In the genomic region with DNA sequence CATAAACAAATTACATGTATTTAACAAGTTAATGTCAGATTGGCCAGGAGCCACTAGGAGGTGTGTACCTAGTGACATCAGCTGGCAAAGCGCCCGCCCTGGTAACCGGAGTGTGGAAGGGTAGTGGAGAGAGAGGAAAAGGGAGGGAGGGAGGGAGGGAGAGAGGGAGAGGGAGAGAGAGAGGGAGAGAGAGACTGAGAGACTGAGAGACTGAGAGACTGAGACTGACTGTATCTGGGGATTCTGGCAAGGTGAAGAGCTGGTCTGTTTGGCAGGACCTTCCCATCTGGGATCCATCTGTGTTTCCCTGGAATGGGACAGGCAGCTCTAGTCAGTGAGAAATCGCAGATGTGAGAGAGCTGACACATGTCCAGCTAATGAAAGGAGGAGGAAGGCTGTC, we compare ENCODE assay signal across 8 mouse cellular contexts. TPM values are rescaled to one million over a fixed set of nuclear protein-coding genes. Genes with fewer than 3 reads are reported as not detected.
DNase-seq lines count a peak whose midpoint lies in the region; ATAC-seq and TF ChIP-seq lines count a peak whose summit lies in the region.

No protein-coding gene starts in this region.

- no peak overlapping the region for H3K9ac ChIP-seq in hindbrain, postnatal 0 days (replicated peaks; ENCODE audit: low read length)
- H3K9ac ChIP-seq in neural tube, embryonic 11.5 days (ENCODE audit: low read length) = no peak overlapping the region

- WGBS in hindbrain, postnatal 0 days = 20% methylated on average over 4 of the region's 4 CpGs
- WGBS in limb, embryonic 10.5 days = 17% methylated on average over 4 of the region's 4 CpGs
- WGBS in neural tube, embryonic 11.5 days = 31% methylated on average over 4 of the region's 4 CpGs

- no peaks in the 10 kb centered on the region for H3K9me3 ChIP-seq in hindbrain, postnatal 0 days (ENCODE audit: low read length)
- no peaks in the 10 kb centered on the region for H3K9me3 ChIP-seq in limb, embryonic 10.5 days (replicated peaks)
- no peaks in the 10 kb centered on the region for H3K9me3 ChIP-seq in neural tube, embryonic 11.5 days (ENCODE audit: control insufficient read depth, low read length)

- ATAC-seq in hindbrain, postnatal 0 days = peak; percentile 70
- ATAC-seq in neural tube, embryonic 11.5 days (ENCODE audit: insufficient read depth, low FRiP score, low TSS enrichment) = no peak
- no peak for ATAC-seq in CD4-positive, CD25-positive, alpha-beta regulatory T cell, adult 4 months

- H3K4me3 ChIP-seq in left cerebral cortex, adult 2 months = no peak overlapping the region
- H3K4me3 ChIP-seq in hindbrain, postnatal 0 days (ENCODE audit: low read length) = no peak overlapping the region
- H3K4me3 ChIP-seq in limb, embryonic 10.5 days = no peak overlapping the region
- H3K4me3 ChIP-seq in neural tube, embryonic 11.5 days (ENCODE audit: low read depth, low read length) = no peak overlapping the region

- H3K4me2 ChIP-seq in hindbrain, postnatal 0 days (ENCODE audit: low read depth, low read length) = no peak overlapping the region
- H3K4me2 ChIP-seq in neural tube, embryonic 11.5 days (ENCODE audit: low read depth) = no peak overlapping the region

- H3K36me3 ChIP-seq in hindbrain, postnatal 0 days (ENCODE audit: insufficient read depth, low read length) = no peaks in the 10 kb centered on the region
- H3K36me3 ChIP-seq in limb, embryonic 10.5 days = peaks cover 5% of the 10 kb centered on the region; the same call in 1 of the 2 replicates
- H3K36me3 ChIP-seq in neural tube, embryonic 11.5 days (ENCODE audit: control insufficient read depth, insufficient read depth, low read length) = no peaks in the 10 kb centered on the region

- no peak for TF ChIP-seq CTCF in left cerebral cortex, adult 2 months (IDR thresholded peaks at IDR 0.05)
- 0 out of 2 replicates have a peak, but pooled peaks have one; percentile 7 for TF ChIP-seq CTCF in hindbrain, postnatal 0 days (IDR thresholded peaks at IDR 0.05; ENCODE audit: low read depth)

- no peak overlapping the region for H3K27ac ChIP-seq in left cerebral cortex, adult 2 months
- no peak overlapping the region for H3K27ac ChIP-seq in hindbrain, postnatal 0 days
- H3K27ac ChIP-seq in limb, embryonic 10.5 days = no peak overlapping the region
- H3K27ac ChIP-seq in neural tube, embryonic 11.5 days (ENCODE audit: low read depth, low read length) = no peak overlapping the region

- no peaks in the 10 kb centered on the region for H3K27me3 ChIP-seq in hindbrain, postnatal 0 days (ENCODE audit: insufficient read depth, low read length)
- H3K27me3 ChIP-seq in limb, embryonic 10.5 days (ENCODE audit: low read depth, poor library complexity, severe bottlenecking) = no peaks in the 10 kb centered on the region
- no peaks in the 10 kb centered on the region for H3K27me3 ChIP-seq in neural tube, embryonic 11.5 days (ENCODE audit: control insufficient read depth, insufficient read depth, low read length)

- peak; percentile 41 to 74 for DNase-seq in left cerebral cortex, postnatal 10 days (ENCODE audit: extremely low spot score in 1 of 2, low spot score in 2 of 2)
- no peak for DNase-seq in left cerebral cortex, adult 2 months (ENCODE audit: extremely low spot score in 1 of 2, low spot score in 2 of 2)
- DNase-seq in cerebellum, postnatal 10 days = peak; percentile 92 to 95
- DNase-seq in gastrocnemius, postnatal 14 days = peak; percentile 58
- peak; percentile 79 for DNase-seq in hindbrain, postnatal 0 days (ENCODE audit: low spot score)
- peak; percentile 68 for DNase-seq in limb, embryonic 10.5 days (ENCODE audit: low spot score)
- DNase-seq in neural tube, embryonic 11.5 days (ENCODE audit: low spot score) = peak; percentile 42

- intact Hi-C loops in left cerebral cortex, postnatal 10 days (cut with DNase I) = no loop called here
- intact Hi-C loops in left cerebral cortex, adult 2 months (cut with DNase I) = no loop called here
- intact Hi-C loops in gastrocnemius, postnatal 14 days (cut with DNase I; ENCODE audit: low total_unique reads) = no loop called here

- no peaks in the 10 kb centered on the region for H3K4me1 ChIP-seq in hindbrain, postnatal 0 days (ENCODE audit: insufficient read depth, low read length)
- peaks cover 36% of the 10 kb centered on the region for H3K4me1 ChIP-seq in limb, embryonic 10.5 days
- peaks cover 7% of the 10 kb centered on the region for H3K4me1 ChIP-seq in neural tube, embryonic 11.5 days (ENCODE audit: control insufficient read depth, insufficient read depth, low read length)

RNA-seq across cellular contexts. Expression of a gene that starts 23.6 kb away (rescaled TPM):
- 10 to 100 TPM; 41.7 to 52.1 TPM for total RNA-seq in left cerebral cortex, postnatal 10 days (2021)
- 10 to 100 TPM; 54.3 to 57.4 TPM for total RNA-seq in left cerebral cortex, adult 2 months (2021)
- total RNA-seq in gastrocnemius, postnatal 14 days (2021) = 10 to 100 TPM; 12.2 to 15.7 TPM
- 48.3 and 51.7 TPM in 2 replicates for total RNA-seq in hindbrain, postnatal 0 days (2014; rRNA removed)
- 31.6 and 33.4 TPM in 2 replicates for polyA plus RNA-seq in hindbrain, postnatal 0 days (2015; fragmentation: Nextera tagmentation; extraction: Ambion mirVana)
- polyA plus RNA-seq in limb, embryonic 10.5 days (2016; fragmentation: Nextera tagmentation; extraction: Ambion mirVana) = 54.0 and 59.2 TPM in 2 replicates
- polyA plus RNA-seq in neural tube, embryonic 11.5 days (2014; fragmentation: Nextera tagmentation; extraction: Ambion mirVana) = 62.6 and 63.6 TPM in 2 replicates
- 10 to 100 TPM; 22.9 to 33.0 TPM for polyA plus RNA-seq in CD4-positive, CD25-positive, alpha-beta regulatory T cell, adult 4 months (2017; shearing (Covaris generic))

RNA-seq across cellular contexts. Expression of a gene that starts 52.0 kb away (rescaled TPM):
- total RNA-seq in left cerebral cortex, postnatal 10 days (2021) = 10 to 100 TPM; 25.9 to 29.9 TPM
- total RNA-seq in left cerebral cortex, adult 2 months (2021) = 10 to 100 TPM; 33.9 to 34.1 TPM
- total RNA-seq in gastrocnemius, postnatal 14 days (2021) = 100 to 1,000 TPM; 146 to 210 TPM
- total RNA-seq in hindbrain, postnatal 0 days (2014; rRNA removed) = 40.4 and 41.1 TPM in 2 replicates
- polyA plus RNA-seq in hindbrain, postnatal 0 days (2015; fragmentation: Nextera tagmentation; extraction: Ambion mirVana) = 20.0 and 20.1 TPM in 2 replicates
- polyA plus RNA-seq in limb, embryonic 10.5 days (2016; fragmentation: Nextera tagmentation; extraction: Ambion mirVana) = 2.8 and 3.2 TPM in 2 replicates
- 2.8 TPM in 2 replicates for polyA plus RNA-seq in neural tube, embryonic 11.5 days (2014; fragmentation: Nextera tagmentation; extraction: Ambion mirVana)
- polyA plus RNA-seq in CD4-positive, CD25-positive, alpha-beta regulatory T cell, adult 4 months (2017; shearing (Covaris generic)) = not detected

Comparison
In these comparisons a context has a peak if more than half of its experiments do, and no peak if none do; other contexts are left out.
1. DNase-seq: peak in left cerebral cortex, postnatal 10 days (2 of 2), cerebellum, postnatal 10 days (2 of 2), gastrocnemius, postnatal 14 days (single experiment), hindbrain, postnatal 0 days (single experiment), limb, embryonic 10.5 days (single experiment) and neural tube, embryonic 11.5 days (single experiment); none in left cerebral cortex, adult 2 months (0 of 2).